Mouse (Mus musculus): ENCODE results near the gene Cacnb2. TPM values are rescaled to one million over a fixed set of nuclear protein-coding genes. Genes with fewer than 3 reads are reported as not detected.

Cacnb2 gene
- polyA plus RNA-seq, 1 experiment from 2014 or later: 0.77 TPM

- H3K9ac ChIP-seq (replicated peaks; ENCODE audit: low read length): no peak overlapping the region
Measured at GRCm38 (mm10) chr2:14854054-14854453, 251.2 kb downstream of the Cacnb2 start.

GRCm38 (mm10) chr2:14858301-14858700 is 255.4 kb downstream of the Cacnb2 start:
- H3K36me3 ChIP-seq (replicated peaks; ENCODE audit: control insufficient read depth, insufficient read depth, low read depth, low read length): no peaks in the 10 kb centered on the region
- DNase-seq (ENCODE audit: low spot score) (no peak), ATAC-seq (replicated peaks; ENCODE audit: insufficient number of reproducible peaks, low FRiP score, low TSS enrichment, low read depth) (no peak)
- H3K4me2 ChIP-seq (ENCODE audit: low read depth, low read length): no peak overlapping the region
- no peak overlapping the region for H3K9ac ChIP-seq (replicated peaks; ENCODE audit: low read length)
- no peaks in the 10 kb centered on the region for H3K9me3 ChIP-seq (replicated peaks; ENCODE audit: control insufficient read depth, low read length)
- H3K4me3 ChIP-seq (ENCODE audit: low read depth, low read length): no peak overlapping the region
- no peaks in the 10 kb centered on the region for H3K4me1 ChIP-seq (ENCODE audit: control insufficient read depth, insufficient read depth, low read length)
- H3K27me3 ChIP-seq (ENCODE audit: control insufficient read depth, insufficient read depth, low read length): no peaks in the 10 kb centered on the region
- WGBS: 85% methylated on average over 1 of the region's 1 CpGs
- H3K27ac ChIP-seq (replicated peaks; ENCODE audit: low read depth, low read length): no peak overlapping the region

More at GRCm38 (mm10) chr2:14854054-14854453, 251.2 kb downstream of the Cacnb2 start:
- H3K4me3 ChIP-seq (ENCODE audit: low read depth, low read length): no peak overlapping the region
- no peak overlapping the region for H3K27ac ChIP-seq (replicated peaks; ENCODE audit: low read depth, low read length)
- ATAC-seq (replicated peaks; ENCODE audit: insufficient number of reproducible peaks, low FRiP score, low TSS enrichment, low read depth) (no peak), DNase-seq (ENCODE audit: low spot score) (no peak)
- H3K9me3 ChIP-seq (replicated peaks; ENCODE audit: control insufficient read depth, low read length): no peaks in the 10 kb centered on the region
- no peaks in the 10 kb centered on the region for H3K36me3 ChIP-seq (replicated peaks; ENCODE audit: control insufficient read depth, insufficient read depth, low read depth, low read length)
- no peaks in the 10 kb centered on the region for H3K27me3 ChIP-seq (ENCODE audit: control insufficient read depth, insufficient read depth, low read length)
- no peak overlapping the region for H3K4me2 ChIP-seq (ENCODE audit: low read depth, low read length)
- 86% methylated on average over 2 of the region's 2 CpGs for WGBS
- no peaks in the 10 kb centered on the region for H3K4me1 ChIP-seq (ENCODE audit: control insufficient read depth, insufficient read depth, low read length)

GRCm38 (mm10) chr2:14860350-14860749 is 257.5 kb downstream of the Cacnb2 start:
- Histone ChIP-seq H3K27me3 (ENCODE audit: control insufficient read depth, insufficient read depth, low read length) (no peaks in the 10 kb centered on the region), H3K9me3 (replicated peaks; ENCODE audit: control insufficient read depth, low read length) (no peaks in the 10 kb centered on the region), H3K27ac (replicated peaks; ENCODE audit: low read depth, low read length) (no peak overlapping the region), H3K4me1 (ENCODE audit: control insufficient read depth, insufficient read depth, low read length) (no peaks in the 10 kb centered on the region), H3K9ac (replicated peaks; ENCODE audit: low read length) (no peak overlapping the region), H3K4me3 (ENCODE audit: low read depth, low read length) (no peak overlapping the region), H3K4me2 (ENCODE audit: low read depth, low read length) (no peak overlapping the region), H3K36me3 (replicated peaks; ENCODE audit: control insufficient read depth, insufficient read depth, low read depth, low read length) (no peaks in the 10 kb centered on the region)
- WGBS: 53% methylated on average over 3 of the region's 3 CpGs
- DNase-seq (ENCODE audit: low spot score) (no peak), ATAC-seq (replicated peaks; ENCODE audit: insufficient number of reproducible peaks, low FRiP score, low TSS enrichment, low read depth) (no peak)

GRCm38 (mm10) chr2:14861613-14862012 is 258.7 kb downstream of the Cacnb2 start:
- H3K27me3 ChIP-seq (ENCODE audit: control insufficient read depth, insufficient read depth, low read length): no peaks in the 10 kb centered on the region
- no peaks in the 10 kb centered on the region for H3K9me3 ChIP-seq (replicated peaks; ENCODE audit: control insufficient read depth, low read length)
- H3K36me3 ChIP-seq (replicated peaks; ENCODE audit: control insufficient read depth, insufficient read depth, low read depth, low read length): no peaks in the 10 kb centered on the region
- no peak overlapping the region for H3K4me3 ChIP-seq (ENCODE audit: low read depth, low read length)
- no peak overlapping the region for H3K4me2 ChIP-seq (ENCODE audit: low read depth, low read length)
- WGBS: 11% methylated on average over 2 of the region's 2 CpGs
- no peak overlapping the region for H3K9ac ChIP-seq (replicated peaks; ENCODE audit: low read length)
- no peaks in the 10 kb centered on the region for H3K4me1 ChIP-seq (ENCODE audit: control insufficient read depth, insufficient read depth, low read length)
- ATAC-seq (replicated peaks; ENCODE audit: insufficient number of reproducible peaks, low FRiP score, low TSS enrichment, low read depth): no peak
- no peak for DNase-seq (ENCODE audit: low spot score)
- H3K27ac ChIP-seq (replicated peaks; ENCODE audit: low read depth, low read length): no peak overlapping the region

GRCm38 (mm10) chr2:14862981-14863380 is 260.1 kb downstream of the Cacnb2 start:
- Histone ChIP-seq H3K27ac (replicated peaks; ENCODE audit: low read depth, low read length) (no peak overlapping the region), H3K9me3 (replicated peaks; ENCODE audit: control insufficient read depth, low read length) (no peaks in the 10 kb centered on the region), H3K9ac (replicated peaks; ENCODE audit: low read length) (no peak overlapping the region), H3K4me1 (ENCODE audit: control insufficient read depth, insufficient read depth, low read length) (no peaks in the 10 kb centered on the region), H3K4me3 (ENCODE audit: low read depth, low read length) (no peak overlapping the region), H3K4me2 (ENCODE audit: low read depth, low read length) (no peak overlapping the region), H3K36me3 (replicated peaks; ENCODE audit: control insufficient read depth, insufficient read depth, low read depth, low read length) (no peaks in the 10 kb centered on the region), H3K27me3 (ENCODE audit: control insufficient read depth, insufficient read depth, low read length) (no peaks in the 10 kb centered on the region)
- no peak for ATAC-seq (replicated peaks; ENCODE audit: insufficient number of reproducible peaks, low FRiP score, low TSS enrichment, low read depth)
- no peak for DNase-seq (ENCODE audit: low spot score)
- WGBS: 33% methylated on average over 1 of the region's 1 CpGs

- no peaks in the 10 kb centered on the region for H3K9me3 ChIP-seq (replicated peaks; ENCODE audit: control insufficient read depth, low read length)
- H3K4me3 ChIP-seq (ENCODE audit: low read depth, low read length): no peak overlapping the region
- ATAC-seq (replicated peaks; ENCODE audit: insufficient number of reproducible peaks, low FRiP score, low TSS enrichment, low read depth) (no peak), DNase-seq (ENCODE audit: low spot score) (no peak)
- WGBS: 68% methylated on average over 1 of the region's 1 CpGs
- no peak overlapping the region for H3K9ac ChIP-seq (replicated peaks; ENCODE audit: low read length)
- no peak overlapping the region for H3K27ac ChIP-seq (replicated peaks; ENCODE audit: low read depth, low read length)
- no peaks in the 10 kb centered on the region for H3K36me3 ChIP-seq (replicated peaks; ENCODE audit: control insufficient read depth, insufficient read depth, low read depth, low read length)
- H3K4me1 ChIP-seq (ENCODE audit: control insufficient read depth, insufficient read depth, low read length): no peaks in the 10 kb centered on the region
- no peak overlapping the region for H3K4me2 ChIP-seq (ENCODE audit: low read depth, low read length)
- no peaks in the 10 kb centered on the region for H3K27me3 ChIP-seq (ENCODE audit: control insufficient read depth, insufficient read depth, low read length)
Measured at GRCm38 (mm10) chr2:14873116-14873515, 270.2 kb downstream of the Cacnb2 start.

- Histone ChIP-seq H3K4me1 (ENCODE audit: control insufficient read depth, insufficient read depth, low read length) (no peaks in the 10 kb centered on the region), H3K27me3 (ENCODE audit: control insufficient read depth, insufficient read depth, low read length) (no peaks in the 10 kb centered on the region), H3K9me3 (replicated peaks; ENCODE audit: control insufficient read depth, low read length) (no peaks in the 10 kb centered on the region), H3K27ac (replicated peaks; ENCODE audit: low read depth, low read length) (no peak overlapping the region), H3K4me3 (ENCODE audit: low read depth, low read length) (peak overlapping the region; percentile 11; the same call in 1 of the 2 replicates), H3K36me3 (replicated peaks; ENCODE audit: control insufficient read depth, insufficient read depth, low read depth, low read length) (no peaks in the 10 kb centered on the region), H3K9ac (replicated peaks; ENCODE audit: low read length) (no peak overlapping the region), H3K4me2 (ENCODE audit: low read depth, low read length) (peak overlapping the region; percentile 27)
- no peak for ATAC-seq (replicated peaks; ENCODE audit: insufficient number of reproducible peaks, low FRiP score, low TSS enrichment, low read depth)
- WGBS: 5% methylated on average over 15 of the region's 15 CpGs
- DNase-seq (ENCODE audit: low spot score): peak; percentile 36
Measured at GRCm38 (mm10) chr2:14873701-14874181, 270.9 kb downstream of the Cacnb2 start.

GRCm38 (mm10) chr2:14874281-14875037 is 271.6 kb downstream of the Cacnb2 start:
- no peak overlapping the region for H3K4me2 ChIP-seq (ENCODE audit: low read depth, low read length)
- no peak for ATAC-seq (replicated peaks; ENCODE audit: insufficient number of reproducible peaks, low FRiP score, low TSS enrichment, low read depth)
- H3K27me3 ChIP-seq (ENCODE audit: control insufficient read depth, insufficient read depth, low read length): no peaks in the 10 kb centered on the region
- H3K9me3 ChIP-seq (replicated peaks; ENCODE audit: control insufficient read depth, low read length): no peaks in the 10 kb centered on the region
- H3K4me1 ChIP-seq (ENCODE audit: control insufficient read depth, insufficient read depth, low read length): no peaks in the 10 kb centered on the region
- no peak overlapping the region for H3K4me3 ChIP-seq (ENCODE audit: low read depth, low read length)
- no peaks in the 10 kb centered on the region for H3K36me3 ChIP-seq (replicated peaks; ENCODE audit: control insufficient read depth, insufficient read depth, low read depth, low read length)
- WGBS: 43% methylated on average over 13 of the region's 13 CpGs
- no peak overlapping the region for H3K27ac ChIP-seq (replicated peaks; ENCODE audit: low read depth, low read length)
- DNase-seq (ENCODE audit: low spot score): no peak
- H3K9ac ChIP-seq (replicated peaks; ENCODE audit: low read length): no peak overlapping the region
